Mouse (Mus musculus) kidney, postnatal 0 days (tissue): ENCODE results near the gene Slx4. TPM values are rescaled to one million over a fixed set of nuclear protein-coding genes. Genes with fewer than 3 reads are reported as not detected.

ENCODE experiments used
- ATAC-seq: fragments of 200-750 bp; cut with Nextera tagmentation; replicated peaks from 2 replicates; pipeline ENCODE4 v1.8.0; 2017; ENCODE audit warnings: low read depth, moderate number of reproducible peaks, moderate TSS enrichment, moderate library complexity; ENCODE audit not compliant: low FRiP score
- DNase-seq: peaks from one replicate; pipeline ENCODE4 v3.0.0-alpha.2; 2016; ENCODE audit warnings: low spot score
- H3K27ac ChIP-seq: fragments of 300-500 bp; sonication (generic); 2 replicates; pipeline ENCODE4 v1.5.1; 2014; ENCODE audit warnings: mild to moderate bottlenecking
- H3K27me3 ChIP-seq: fragments of 300-500 bp; sonication (generic); 2 replicates; pipeline ENCODE4 v1.6.1; 2014; ENCODE audit warnings: low read length, mixed read lengths; ENCODE audit not compliant: insufficient read depth
- H3K36me3 ChIP-seq: fragments of 300-500 bp; sonication (generic); 2 replicates; pipeline ENCODE4 v1.6.1; 2014; ENCODE audit warnings: low read length, mixed read lengths; ENCODE audit not compliant: insufficient read depth
- H3K4me1 ChIP-seq: fragments of 300-500 bp; sonication (generic); replicated peaks from 2 replicates; pipeline ENCODE4 v1.6.1; 2014; ENCODE audit warnings: antibody characterized with exemption, low read length, mixed read lengths; ENCODE audit not compliant: insufficient read depth
- H3K4me2 ChIP-seq: fragments of 300-500 bp; sonication (generic); 2 replicates; pipeline ENCODE4 v1.6.1; 2014; ENCODE audit warnings: mild to moderate bottlenecking, low read length, moderate library complexity, mixed read lengths
- H3K4me3 ChIP-seq: fragments of 300-500 bp; sonication (generic); replicated peaks from 2 replicates; pipeline ENCODE4 v1.5.1; 2014; ENCODE audit warnings: low read depth, low read length
- H3K9ac ChIP-seq: fragments of 300-500 bp; sonication (generic); 2 replicates; pipeline ENCODE4 v1.6.1; 2014; ENCODE audit warnings: low read depth, low read length
- H3K9me3 ChIP-seq: fragments of 300-500 bp; sonication (generic); replicated peaks from 2 replicates; pipeline ENCODE4 v1.6.1; 2016; ENCODE audit warnings: low read length, inconsistent platforms, mixed read lengths
- CTCF ChIP-seq: IDR thresholded peaks from 2 replicates; pipeline ENCODE4 v1.5.1; 2016; ENCODE audit warnings: antibody characterized with exemption, low read depth, mild to moderate bottlenecking, moderate library complexity
- WGBS: fragments of 180-500 bp; shearing (Covaris S2); extraction: QIAGEN DNeasy Blood & Tissue Kit; methylation state at CpG from one replicate; pipeline ENCODE4 v1.1.7; 2014; 5-methylcytosine and 5-hydroxymethylcytosine counted together
- polyA plus RNA-seq: library from polyadenylated mRNA; unstranded; fragments of >200 nt; fragmentation: Nextera tagmentation; extraction: Ambion mirVana; gene quantifications from 2 replicates; pipeline ENCODE4 v1.2.1, GENCODE M21; 2015

Slx4 gene
- polyA plus RNA-seq, 1 experiment from 2014 or later, result 11.9 TPM

- Histone ChIP-seq H3K9ac (no peak overlapping the region), H3K27ac (no peak overlapping the region), H3K9me3 (no peaks in the 10 kb centered on the region), H3K27me3 (no peaks in the 10 kb centered on the region), H3K36me3 (peaks cover 23% of the 10 kb centered on the region), H3K4me2 (no peak overlapping the region), H3K4me1 (no peaks in the 10 kb centered on the region), H3K4me3 (no peak overlapping the region)
- TF ChIP-seq CTCF, result no peak
- no peak for DNase-seq
- no peak for ATAC-seq
- WGBS, result 92% methylated on average over 7 of the region's 7 CpGs
Observed at GRCm38 (mm10) chr16:4037690-4038089, 34.1 kb upstream of the Slx4 start.

GRCm38 (mm10) chr16:4036807-4037206 is 33.2 kb upstream of the Slx4 start, which contains the start of gene Dnase1:
TSS of gene Dnase1 (plus strand) at chr16:4036942.
- no peak for TF ChIP-seq CTCF
- DNase-seq (no peak), ATAC-seq (no peak)
- Histone ChIP-seq H3K4me2 (no peak within 1 kb of the TSS), H3K36me3 (peaks cover 23% of the 10 kb centered on the region), H3K4me1 (no peaks in the 10 kb centered on the region), H3K9ac (no peak within 1 kb of the TSS), H3K4me3 (no peak within 1 kb of the TSS), H3K27me3 (no peaks in the 10 kb centered on the region), H3K9me3 (no peaks in the 10 kb centered on the region), H3K27ac (no peak within 1 kb of the TSS)
- 78% methylated on average over 5 of the region's 5 CpGs for WGBS

GRCm38 (mm10) chr16:4035575-4035974 is 32.0 kb upstream of the Slx4 start:
- no peak for ATAC-seq
- Histone ChIP-seq H3K9ac (no peak overlapping the region), H3K36me3 (peaks cover 23% of the 10 kb centered on the region), H3K4me2 (no peak overlapping the region), H3K27ac (no peak overlapping the region), H3K27me3 (no peaks in the 10 kb centered on the region), H3K4me3 (no peak overlapping the region), H3K4me1 (peaks cover under 1% of the 10 kb centered on the region), H3K9me3 (no peaks in the 10 kb centered on the region)
- 76% methylated on average over 2 of the region's 2 CpGs for WGBS
- DNase-seq, result no peak
- TF ChIP-seq CTCF, result no peak

DNA sequence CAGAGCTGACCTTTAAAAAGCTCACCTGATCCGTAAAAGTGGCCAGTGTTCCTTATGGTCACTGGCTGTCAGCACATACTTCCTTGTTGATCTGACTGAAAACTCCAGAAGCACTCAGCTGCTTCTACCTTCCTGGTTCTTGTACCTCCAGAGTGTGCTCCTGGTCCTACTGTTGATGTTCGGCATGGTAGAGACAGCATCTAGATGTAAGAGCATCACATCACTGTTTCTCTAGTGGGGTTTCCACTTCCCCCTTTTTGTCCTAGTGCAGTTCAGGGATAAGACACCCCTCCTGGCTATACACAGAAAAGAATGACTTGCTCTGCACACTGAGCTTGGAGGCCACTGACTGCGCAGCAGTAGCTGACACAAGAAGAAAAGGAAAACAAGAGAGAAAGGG is 30.9 kb upstream of the Slx4 start:
- H3K27me3 ChIP-seq, result no peaks in the 10 kb centered on the region
- H3K36me3 ChIP-seq, result peaks cover 20% of the 10 kb centered on the region
- H3K27ac ChIP-seq, result peak overlapping the region; percentile 51
- no peak overlapping the region for H3K4me3 ChIP-seq
- no peak for TF ChIP-seq CTCF
- H3K4me1 ChIP-seq, result peaks cover 12% of the 10 kb centered on the region
- H3K9me3 ChIP-seq, result no peaks in the 10 kb centered on the region
- DNase-seq (no peak), ATAC-seq (no peak)
- no peak overlapping the region for H3K4me2 ChIP-seq
- H3K9ac ChIP-seq, result no peak overlapping the region
- 72% methylated on average over 3 of the region's 3 CpGs for WGBS

DNA sequence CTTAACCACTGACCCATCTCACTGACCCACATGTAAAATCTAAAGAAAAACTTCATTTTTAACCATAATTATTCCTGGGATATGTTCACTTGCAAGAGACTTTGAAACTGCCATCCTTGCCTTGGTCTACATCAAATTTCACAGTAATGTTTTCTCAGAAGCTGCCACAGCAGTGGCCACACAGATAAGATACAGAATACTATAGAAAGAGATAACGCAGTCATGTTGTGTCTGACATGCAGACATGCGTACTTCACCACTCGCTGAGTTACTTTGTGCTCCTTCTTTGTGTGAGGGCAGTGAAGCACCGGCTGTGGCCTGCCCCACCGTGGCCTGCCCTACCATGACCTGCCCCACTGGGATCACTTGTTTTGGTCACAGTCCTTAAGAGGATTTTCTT is 30.4 kb upstream of the Slx4 start:
- Histone ChIP-seq H3K4me1 (peaks cover 12% of the 10 kb centered on the region), H3K9me3 (no peaks in the 10 kb centered on the region), H3K4me3 (no peak overlapping the region), H3K9ac (no peak overlapping the region), H3K27ac (peak overlapping the region; percentile 51), H3K36me3 (peaks cover 16% of the 10 kb centered on the region), H3K4me2 (no peak overlapping the region), H3K27me3 (no peaks in the 10 kb centered on the region)
- ATAC-seq, result no peak
- TF ChIP-seq CTCF, result no peak
- DNase-seq, result no peak
- 48% methylated on average over 5 of the region's 5 CpGs for WGBS

GRCm38 (mm10) chr16:4032341-4032748 is 28.8 kb upstream of the Slx4 start:
- no peak overlapping the region for H3K9ac ChIP-seq
- peak overlapping the region; percentile 10; the same call in 1 of the 2 replicates for H3K27ac ChIP-seq
- no peak for TF ChIP-seq CTCF
- peaks cover 12% of the 10 kb centered on the region for H3K4me1 ChIP-seq
- DNase-seq, result no peak
- H3K4me2 ChIP-seq, result no peak overlapping the region
- no peak for ATAC-seq
- no peaks in the 10 kb centered on the region for H3K9me3 ChIP-seq
- H3K4me3 ChIP-seq, result no peak overlapping the region
- no peaks in the 10 kb centered on the region for H3K27me3 ChIP-seq
- 76% methylated on average over 6 of the region's 6 CpGs for WGBS
- 0 out of 2 replicates have a peak, but pooled peaks cover 1% of the 10 kb centered on the region for H3K36me3 ChIP-seq
